Mouse (Mus musculus) forebrain, embryonic 14.5 days (tissue): ENCODE results near the gene Lhb. TPM values are rescaled to one million over a fixed set of nuclear protein-coding genes. Genes with fewer than 3 reads are reported as not detected.
"Not testable (repeated sequence)": the region's sequence is repeated elsewhere in the genome, so short reads cannot be mapped to it uniquely, and the experiment has no call there.

Source experiments
- ATAC-seq: fragments of 200-750 bp; cut with Nextera tagmentation; 2 replicates; pipeline ENCODE4 v1.8.0; 2017; ENCODE audit warnings: mild to moderate bottlenecking, moderate library complexity
- DNase-seq: peaks from one replicate; pipeline ENCODE4 v3.0.0-alpha.2; 2015; ENCODE audit warnings: low spot score
- H3K27ac ChIP-seq: fragments of 300-500 bp; sonication (generic); 2 replicates; pipeline ENCODE4 v1.5.1; 2014; ENCODE audit warnings: low read depth, mild to moderate bottlenecking, control low read depth, low read length, moderate library complexity
- H3K27me3 ChIP-seq: fragments of 300-500 bp; sonication (generic); replicated peaks from 2 replicates; pipeline ENCODE4 v1.6.1; 2014; ENCODE audit warnings: low read length, control low read depth, mixed read lengths; ENCODE audit not compliant: control insufficient read depth, insufficient read depth
- H3K36me3 ChIP-seq: fragments of 300-500 bp; sonication (generic); 2 replicates; pipeline ENCODE4 v1.6.1; 2014; ENCODE audit warnings: low read length, control low read depth; ENCODE audit not compliant: control insufficient read depth, insufficient read depth
- H3K4me1 ChIP-seq: fragments of 300-500 bp; sonication (generic); 2 replicates; pipeline ENCODE4 v1.6.1; 2014; ENCODE audit warnings: antibody characterized with exemption, low read length, control low read depth; ENCODE audit not compliant: control insufficient read depth, insufficient read depth
- H3K4me2 ChIP-seq: fragments of 300-500 bp; sonication (generic); 2 replicates; pipeline ENCODE4 v1.6.1; 2014; ENCODE audit warnings: mild to moderate bottlenecking, control low read depth, low read length
- H3K4me3 ChIP-seq: fragments of 300-500 bp; sonication (generic); 2 replicates; pipeline ENCODE4 v1.5.1; 2014; ENCODE audit warnings: low read depth, low read length, control low read depth
- H3K9ac ChIP-seq: fragments of 300-500 bp; sonication (generic); 2 replicates; pipeline ENCODE4 v1.6.1; 2014; ENCODE audit warnings: mild to moderate bottlenecking, low read length, control low read depth, moderate library complexity
- H3K9me3 ChIP-seq: fragments of 300-500 bp; sonication (generic); replicated peaks from 2 replicates; pipeline ENCODE4 v1.6.1; 2016; ENCODE audit warnings: low read length, control low read depth, mixed read lengths; ENCODE audit not compliant: control insufficient read depth
- WGBS: fragments of 180-500 bp; shearing (Covaris S2); extraction: QIAGEN DNeasy Blood & Tissue Kit; methylation state at CpG from one replicate; pipeline ENCODE4 v1.1.7; 2014; 5-methylcytosine and 5-hydroxymethylcytosine counted together
- polyA plus RNA-seq: library from polyadenylated mRNA; unstranded; fragments of >200 nt; fragmentation: Nextera tagmentation; extraction: Ambion mirVana; gene quantifications from 2 replicates; pipeline ENCODE4 v1.2.1, GENCODE M21; 2014

The Lhb gene
- polyA plus RNA-seq, 1 experiment from 2014 or later: 0.46 TPM

GRCm38 (mm10) chr7:45457204-45458060 is 36.8 kb downstream of the Lhb start:
- Histone ChIP-seq H3K27me3 (no peaks in the 10 kb centered on the region), H3K4me2 (peak overlapping the region; percentile 83), H3K4me3 (peak overlapping the region; percentile 80), H3K9me3 (no peaks in the 10 kb centered on the region), H3K27ac (peak overlapping the region; percentile 29; the same call in 1 of the 2 replicates), H3K36me3 (peaks cover 61% of the 10 kb centered on the region), H3K9ac (peak overlapping the region; percentile 94), H3K4me1 (peaks cover 24% of the 10 kb centered on the region)
- ATAC-seq (no peak), DNase-seq (no peak)
- 70% methylated on average over 10 of the region's 10 CpGs for WGBS

- ATAC-seq (peak; percentile 77), DNase-seq (peak; percentile 89)
- Histone ChIP-seq H3K4me2 (peak overlapping the region; percentile 83), H3K36me3 (peaks cover 70% of the 10 kb centered on the region), H3K9ac (peak overlapping the region; percentile 94), H3K4me3 (peak overlapping the region; percentile 80), H3K27me3 (no peaks in the 10 kb centered on the region), H3K4me1 (peaks cover 24% of the 10 kb centered on the region), H3K27ac (peak overlapping the region; percentile 98), H3K9me3 (no peaks in the 10 kb centered on the region)
- under 1% methylated on average over 39 of the region's 43 CpGs for WGBS
Observed at GRCm38 (mm10) chr7:45458748-45459563, 38.3 kb downstream of the Lhb start.

GRCm38 (mm10) chr7:45459564-45460140 is 39.0 kb downstream of the Lhb start, which contains the start of gene Ftl1:
Gene Ftl1, minus strand, starts transcription at chr7:45459884.
- peak; percentile 97 for ATAC-seq
- DNase-seq: peak; percentile 100

GRCm38 (mm10) chr7:45460377-45460776 is 39.8 kb downstream of the Lhb start:
- Histone ChIP-seq H3K27ac (peak overlapping the region; percentile 98), H3K4me2 (peak overlapping the region; percentile 52), H3K9me3 (no peaks in the 10 kb centered on the region), H3K4me3 (peak overlapping the region; percentile 80), H3K36me3 (peaks cover 70% of the 10 kb centered on the region), H3K9ac (peak overlapping the region; percentile 45), H3K27me3 (no peaks in the 10 kb centered on the region), H3K4me1 (peaks cover 25% of the 10 kb centered on the region)
- WGBS: 83% methylated on average over 7 of the region's 7 CpGs
- no peak for DNase-seq
- ATAC-seq: no peak

More at GRCm38 (mm10) chr7:45459564-45460140, 39.0 kb downstream of the Lhb start, which contains the start of gene Ftl1:
- peak within 1 kb of the TSS; percentile 80 for H3K4me3 ChIP-seq
- peaks cover 24% of the 10 kb centered on the region for H3K4me1 ChIP-seq
- not testable (repeated sequence) for H3K27me3 ChIP-seq, H3K9me3 ChIP-seq
- under 1% methylated on average over 30 of the region's 37 CpGs for WGBS
- peak within 1 kb of the TSS; percentile 83 for H3K4me2 ChIP-seq
- H3K27ac ChIP-seq: peak within 1 kb of the TSS; percentile 98
- H3K9ac ChIP-seq: peak within 1 kb of the TSS; percentile 94
- peaks cover 70% of the 10 kb centered on the region for H3K36me3 ChIP-seq

GRCm38 (mm10) chr7:45460860-45461314 is 40.3 kb downstream of the Lhb start:
- Histone ChIP-seq H3K9me3 (no peaks in the 10 kb centered on the region), H3K27ac (peak overlapping the region; percentile 98; the same call in 1 of the 2 replicates), H3K36me3 (peaks cover 66% of the 10 kb centered on the region), H3K4me2 (peak overlapping the region; percentile 52), H3K4me1 (peaks cover 30% of the 10 kb centered on the region), H3K4me3 (no peak overlapping the region), H3K27me3 (no peaks in the 10 kb centered on the region), H3K9ac (no peak overlapping the region; the same call in 1 of the 2 replicates)
- WGBS: 62% methylated on average over 13 of the region's 13 CpGs
- no peak for ATAC-seq
- DNase-seq: no peak

- peak overlapping the region; percentile 98; the same call in 1 of the 2 replicates for H3K27ac ChIP-seq
Observed at GRCm38 (mm10) chr7:45461326-45461725, 40.7 kb downstream of the Lhb start.

GRCm38 (mm10) chr7:45461781-45462180 is 41.2 kb downstream of the Lhb start:
- no peak for ATAC-seq
- H3K4me1 ChIP-seq: peaks cover 32% of the 10 kb centered on the region
- WGBS: 96% methylated on average over 4 of the region's 4 CpGs

More at GRCm38 (mm10) chr7:45461326-45461725, 40.7 kb downstream of the Lhb start:
- no peaks in the 10 kb centered on the region for H3K9me3 ChIP-seq
- DNase-seq (no peak), ATAC-seq (no peak)
- no peak overlapping the region for H3K4me3 ChIP-seq
- no peak overlapping the region for H3K9ac ChIP-seq
- H3K27me3 ChIP-seq: no peaks in the 10 kb centered on the region
- H3K4me1 ChIP-seq: peaks cover 33% of the 10 kb centered on the region
- WGBS: 65% methylated on average over 5 of the region's 5 CpGs
- peaks cover 64% of the 10 kb centered on the region for H3K36me3 ChIP-seq
- H3K4me2 ChIP-seq: no peak overlapping the region

GRCm38 (mm10) chr7:45462325-45462724 is 41.7 kb downstream of the Lhb start:
- no peak overlapping the region for H3K4me2 ChIP-seq
- H3K27ac ChIP-seq: no peak overlapping the region
- H3K4me1 ChIP-seq: peaks cover 27% of the 10 kb centered on the region
- H3K36me3 ChIP-seq: peaks cover 57% of the 10 kb centered on the region
- H3K9ac ChIP-seq: no peak overlapping the region
- H3K9me3 ChIP-seq: no peaks in the 10 kb centered on the region
- H3K4me3 ChIP-seq: no peak overlapping the region
- DNase-seq (no peak), ATAC-seq (no peak)
- no peaks in the 10 kb centered on the region for H3K27me3 ChIP-seq
- WGBS: 85% methylated on average over 4 of the region's 4 CpGs

More at GRCm38 (mm10) chr7:45461781-45462180, 41.2 kb downstream of the Lhb start:
- Histone ChIP-seq H3K9me3 (no peaks in the 10 kb centered on the region), H3K4me2 (no peak overlapping the region), H3K27me3 (no peaks in the 10 kb centered on the region), H3K36me3 (peaks cover 62% of the 10 kb centered on the region), H3K9ac (no peak overlapping the region), H3K27ac (no peak overlapping the region), H3K4me3 (no peak overlapping the region)
- DNase-seq: no peak
